Mouse (Mus musculus) cortical plate, adult 2 months (tissue): ENCODE data around the gene Psmd11.
"Not testable (repeated sequence)": the region's sequence is repeated elsewhere in the genome, so short reads cannot be mapped to it uniquely, and the experiment has no call there.

Experiments
- CTCF ChIP-seq: fragments of 200-500 bp; IDR thresholded peaks from 2 replicates; pipeline ENCODE4 v1.5.1; 2011; ENCODE audit warnings: mild to moderate bottlenecking, control low read depth, low read length; ENCODE audit not compliant: insufficient read depth; ENCODE audit errors: extremely low read depth
- POLR2A ChIP-seq: fragments of 200-500 bp; IDR thresholded peaks from 2 replicates; pipeline ENCODE4 v1.6.1; 2011; ENCODE audit warnings: mild to moderate bottlenecking, low read length, control low read depth; ENCODE audit not compliant: insufficient read depth; ENCODE audit errors: extremely low read depth

DNA sequence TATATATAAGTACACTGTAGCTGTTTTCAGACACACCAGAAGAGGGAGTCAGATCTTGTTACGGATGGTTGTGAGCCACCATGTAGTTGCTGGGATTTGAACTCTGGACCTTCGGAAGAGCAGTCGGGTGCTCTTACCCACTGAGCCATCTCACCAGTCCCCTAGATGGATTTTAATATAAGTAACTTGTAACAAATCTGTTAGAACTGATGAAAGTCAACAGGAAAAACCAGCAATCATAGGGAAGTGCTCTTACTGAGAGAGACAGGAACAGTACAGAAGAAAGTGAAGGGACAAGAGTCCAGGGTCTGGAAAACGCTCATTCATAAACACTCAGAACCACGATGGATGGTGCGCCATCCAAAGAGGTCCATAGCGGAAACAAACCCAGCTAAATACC lies 49.2 kb upstream of the Psmd11 start:
- not testable (repeated sequence) for TF ChIP-seq POLR2A, CTCF
